Mouse (Mus musculus): ENCODE data around the gene Tymp.

DNA sequence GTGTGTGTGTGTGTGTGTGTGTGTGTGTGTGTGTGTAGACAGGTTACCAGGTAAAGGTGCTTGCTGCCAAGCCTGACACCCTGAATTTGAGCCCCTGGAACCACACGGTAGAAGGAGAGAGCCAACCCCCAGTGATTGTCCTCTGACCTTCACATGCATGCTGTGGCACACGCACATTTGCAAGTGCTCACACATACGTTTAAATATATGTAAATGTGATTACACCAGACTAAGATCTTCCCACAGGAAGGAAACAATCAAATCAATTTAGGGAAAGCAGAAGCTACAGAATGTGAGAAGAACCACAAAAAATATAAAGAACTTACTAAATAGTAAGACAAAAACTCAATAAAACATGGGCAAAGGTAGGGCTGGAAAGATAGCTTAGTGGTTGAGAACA lies 36.7 kb downstream of the Tymp start:
- TF ChIP-seq CTCF (IDR thresholded peaks at IDR 0.05; ENCODE audit: extremely low read depth, insufficient read depth, low read length) (no peak), POLR2A (IDR thresholded peaks at IDR 0.05; ENCODE audit: extremely low read depth, insufficient read depth, low read length) (no peak)
